Mouse (Mus musculus): Measurements from ENCODE around the gene Rnf214. TPM values are rescaled to one million over a fixed set of nuclear protein-coding genes. Genes with fewer than 3 reads are reported as not detected.

Rnf214 gene
- total and polyA plus RNA-seq, 2 experiments from 2014 or later: 62.9 to 73.5 TPM

DNA sequence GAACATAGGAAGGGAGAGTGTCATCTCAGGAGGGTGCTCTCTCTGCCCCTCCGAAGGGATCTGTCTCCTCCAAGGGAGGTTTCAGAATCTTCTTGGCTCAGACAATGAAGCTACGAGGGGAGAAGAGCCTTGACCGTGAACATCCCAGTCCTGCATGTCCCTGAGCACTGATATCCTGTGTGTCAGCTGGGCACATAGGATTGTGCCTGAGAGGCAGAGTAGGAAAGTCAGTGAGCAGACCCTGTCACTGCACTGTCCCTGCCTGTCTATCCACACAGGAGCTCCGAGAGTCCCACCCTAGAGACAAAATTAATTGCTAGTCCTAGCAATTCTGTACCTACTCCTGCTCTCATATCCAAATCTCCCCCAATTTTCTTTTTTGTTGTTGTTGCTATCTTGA, 45.3 kb upstream of the Rnf214 start:
- 90% methylated on average over 4 of the region's 4 CpGs for WGBS
- Histone ChIP-seq H3K4me3 (ENCODE audit: low read depth, low read length) (no peak overlapping the region), H3K4me2 (ENCODE audit: low read depth) (no peak overlapping the region), H3K36me3 (ENCODE audit: insufficient read depth) (peaks cover 47% of the 10 kb centered on the region), H3K4me1 (ENCODE audit: insufficient read depth) (peaks cover 16% of the 10 kb centered on the region), H3K9me3 (ENCODE audit: low read length) (no peaks in the 10 kb centered on the region), H3K9ac (no peak overlapping the region), H3K27ac (ENCODE audit: low read depth, low read length) (no peak overlapping the region), H3K27me3 (ENCODE audit: insufficient read depth, low read length) (no peaks in the 10 kb centered on the region)
- TF ChIP-seq CTCF (IDR thresholded peaks at IDR 0.05; ENCODE audit: low read depth): no peak
- ATAC-seq (no peak), DNase-seq (no peak)

DNA sequence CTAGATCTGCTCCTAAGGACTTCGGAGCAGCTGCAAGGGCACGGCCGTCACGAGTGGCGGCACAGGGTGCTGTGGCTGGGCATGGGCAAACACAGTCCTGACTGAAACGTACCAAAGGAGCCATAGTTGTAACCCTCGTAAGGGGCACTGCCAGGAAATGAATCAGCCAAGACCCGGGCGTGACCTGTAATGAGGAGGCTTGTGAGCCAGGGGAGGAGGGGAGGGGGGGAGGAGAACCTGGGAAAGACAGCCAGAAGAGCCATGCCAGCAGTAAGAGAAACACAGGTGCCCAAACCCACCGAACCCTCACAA, 40.1 kb upstream of the Rnf214 start:
- DNase-seq: no peak
- no peak for ATAC-seq
- 85% methylated on average over 10 of the region's 10 CpGs for WGBS
- H3K9ac ChIP-seq: no peak overlapping the region
- H3K27ac ChIP-seq (ENCODE audit: low read depth, low read length): no peak overlapping the region
- no peak overlapping the region for H3K4me2 ChIP-seq (ENCODE audit: low read depth)
- H3K27me3 ChIP-seq (ENCODE audit: insufficient read depth, low read length): no peaks in the 10 kb centered on the region
- peaks cover 80% of the 10 kb centered on the region for H3K36me3 ChIP-seq (ENCODE audit: insufficient read depth)
- no peak overlapping the region for H3K4me3 ChIP-seq (ENCODE audit: low read depth, low read length)
- TF ChIP-seq CTCF (IDR thresholded peaks at IDR 0.05; ENCODE audit: low read depth): no peak
- no peaks in the 10 kb centered on the region for H3K9me3 ChIP-seq (ENCODE audit: low read length)
- no peaks in the 10 kb centered on the region for H3K4me1 ChIP-seq (ENCODE audit: insufficient read depth)

DNA sequence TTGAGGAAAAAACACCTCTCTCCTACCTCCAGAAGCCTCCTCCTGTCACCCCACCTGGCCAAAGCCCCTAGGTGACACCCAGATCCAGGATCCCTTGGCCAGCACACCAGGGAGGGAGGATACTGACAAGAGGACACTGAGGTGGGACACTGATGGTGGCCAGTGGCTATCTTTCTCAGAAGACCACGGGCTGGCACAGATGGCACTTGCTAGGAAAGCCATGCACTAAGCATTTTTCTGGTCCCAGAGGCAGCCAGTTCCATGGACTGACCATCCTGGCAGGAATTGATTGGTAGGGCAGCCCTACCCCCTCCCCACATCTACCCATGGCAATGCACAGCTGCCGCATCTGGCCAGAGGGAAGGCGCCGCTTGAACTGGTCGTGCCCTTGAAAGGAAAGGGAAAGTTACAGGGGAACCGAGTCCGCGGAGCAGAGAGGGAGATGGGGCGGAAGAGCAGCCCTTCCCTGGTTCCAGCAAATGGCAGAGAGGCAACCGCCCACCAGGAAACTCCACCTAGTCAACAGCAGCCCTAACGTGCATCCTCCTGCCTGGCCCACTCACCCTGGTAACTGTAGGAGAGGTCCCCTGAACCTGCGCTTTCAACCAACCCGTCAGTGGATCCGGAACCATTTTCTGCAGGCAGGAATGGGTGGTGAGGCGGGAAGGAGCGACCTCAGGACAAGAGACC, 39.6 kb upstream of the Rnf214 start:
- no peak for TF ChIP-seq CTCF (IDR thresholded peaks at IDR 0.05; ENCODE audit: low read depth)
- Histone ChIP-seq H3K27ac (ENCODE audit: low read depth, low read length) (no peak overlapping the region), H3K4me3 (ENCODE audit: low read depth, low read length) (no peak overlapping the region), H3K9ac (no peak overlapping the region), H3K36me3 (ENCODE audit: insufficient read depth) (peaks cover 81% of the 10 kb centered on the region), H3K27me3 (ENCODE audit: insufficient read depth, low read length) (no peaks in the 10 kb centered on the region), H3K9me3 (ENCODE audit: low read length) (no peaks in the 10 kb centered on the region), H3K4me2 (ENCODE audit: low read depth) (no peak overlapping the region), H3K4me1 (ENCODE audit: insufficient read depth) (no peaks in the 10 kb centered on the region)
- ATAC-seq (no peak), DNase-seq (no peak)
- 90% methylated on average over 16 of the region's 16 CpGs for WGBS

DNA sequence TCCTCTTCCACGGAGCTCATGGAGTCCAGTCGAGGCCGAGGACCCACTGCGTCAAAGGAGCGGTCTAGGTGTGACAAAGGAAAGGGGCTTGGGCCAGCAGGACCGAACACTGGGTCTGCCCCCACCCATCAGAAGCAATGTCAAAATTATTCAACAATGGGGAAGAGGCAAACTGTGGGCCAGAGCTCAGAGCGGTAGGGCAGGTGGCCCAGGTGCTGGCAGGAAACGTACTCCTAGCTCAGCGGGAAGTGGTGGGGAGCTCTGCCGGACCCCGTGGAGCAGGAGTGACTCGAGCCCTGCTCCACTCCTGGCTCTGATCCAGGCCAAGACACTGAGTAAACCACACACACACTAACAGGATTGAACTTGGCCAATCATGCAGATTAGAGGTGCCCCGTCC, 39.0 kb upstream of the Rnf214 start:
- Histone ChIP-seq H3K4me3 (ENCODE audit: low read depth, low read length) (no peak overlapping the region), H3K4me2 (ENCODE audit: low read depth) (no peak overlapping the region), H3K27ac (ENCODE audit: low read depth, low read length) (no peak overlapping the region), H3K4me1 (ENCODE audit: insufficient read depth) (no peaks in the 10 kb centered on the region), H3K36me3 (ENCODE audit: insufficient read depth) (peaks cover 86% of the 10 kb centered on the region), H3K9me3 (ENCODE audit: low read length) (no peaks in the 10 kb centered on the region), H3K9ac (no peak overlapping the region), H3K27me3 (ENCODE audit: insufficient read depth, low read length) (no peaks in the 10 kb centered on the region)
- no peak for TF ChIP-seq CTCF (IDR thresholded peaks at IDR 0.05; ENCODE audit: low read depth)
- DNase-seq (no peak), ATAC-seq (no peak)
- WGBS: 84% methylated on average over 13 of the region's 13 CpGs

DNA sequence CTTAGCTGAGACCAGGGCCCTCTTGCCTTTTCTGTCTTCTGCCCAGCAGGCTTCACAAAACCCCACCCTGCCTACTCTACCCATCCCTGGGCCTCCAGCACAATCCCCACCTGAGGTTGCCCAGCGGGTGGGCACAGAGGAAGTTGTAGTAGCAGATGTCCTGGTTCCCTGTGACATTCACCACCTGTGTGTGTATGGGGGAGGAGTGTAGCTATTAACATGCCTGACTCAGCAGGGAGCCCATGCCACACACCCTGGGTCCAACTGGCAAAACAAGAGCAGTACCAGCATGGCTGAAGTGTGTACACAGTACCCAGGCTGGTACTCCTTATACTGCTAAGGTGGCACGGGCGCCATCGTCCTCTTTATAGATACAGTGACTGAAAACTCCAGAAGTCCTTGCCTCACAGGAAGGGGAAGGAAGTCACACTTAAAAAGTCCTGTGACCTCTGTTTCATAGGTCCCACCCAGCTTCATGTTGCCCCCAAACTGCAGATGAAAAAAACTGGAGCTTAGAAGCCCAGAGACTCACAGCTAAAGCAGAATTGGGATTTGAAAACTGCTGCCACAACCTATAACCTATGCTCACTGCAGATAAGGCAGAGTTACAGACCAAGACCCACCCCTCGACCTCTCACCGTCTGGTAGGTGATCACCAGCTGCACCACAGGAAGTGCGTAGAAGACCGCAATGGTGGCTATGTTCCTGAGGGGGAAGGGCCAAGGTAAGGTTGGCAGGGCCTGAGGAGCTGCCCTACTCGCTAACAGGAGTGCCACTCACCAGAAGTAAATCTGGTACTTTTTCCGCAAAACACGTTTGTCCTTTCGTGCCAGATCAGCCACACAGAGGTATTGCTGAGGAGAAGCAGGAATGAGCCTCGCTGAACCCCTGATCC, 38.0 kb upstream of the Rnf214 start:
- peaks cover 82% of the 10 kb centered on the region for H3K36me3 ChIP-seq (ENCODE audit: insufficient read depth)
- no peak for TF ChIP-seq CTCF (IDR thresholded peaks at IDR 0.05; ENCODE audit: low read depth)
- no peak overlapping the region for H3K27ac ChIP-seq (ENCODE audit: low read depth, low read length)
- no peaks in the 10 kb centered on the region for H3K27me3 ChIP-seq (ENCODE audit: insufficient read depth, low read length)
- ATAC-seq (no peak), DNase-seq (no peak)
- H3K4me3 ChIP-seq (ENCODE audit: low read depth, low read length): no peak overlapping the region
- H3K4me1 ChIP-seq (ENCODE audit: insufficient read depth): no peaks in the 10 kb centered on the region
- H3K9ac ChIP-seq: no peak overlapping the region
- H3K9me3 ChIP-seq (ENCODE audit: low read length): no peaks in the 10 kb centered on the region
- H3K4me2 ChIP-seq (ENCODE audit: low read depth): no peak overlapping the region
- 92% methylated on average over 13 of the region's 13 CpGs for WGBS

DNA sequence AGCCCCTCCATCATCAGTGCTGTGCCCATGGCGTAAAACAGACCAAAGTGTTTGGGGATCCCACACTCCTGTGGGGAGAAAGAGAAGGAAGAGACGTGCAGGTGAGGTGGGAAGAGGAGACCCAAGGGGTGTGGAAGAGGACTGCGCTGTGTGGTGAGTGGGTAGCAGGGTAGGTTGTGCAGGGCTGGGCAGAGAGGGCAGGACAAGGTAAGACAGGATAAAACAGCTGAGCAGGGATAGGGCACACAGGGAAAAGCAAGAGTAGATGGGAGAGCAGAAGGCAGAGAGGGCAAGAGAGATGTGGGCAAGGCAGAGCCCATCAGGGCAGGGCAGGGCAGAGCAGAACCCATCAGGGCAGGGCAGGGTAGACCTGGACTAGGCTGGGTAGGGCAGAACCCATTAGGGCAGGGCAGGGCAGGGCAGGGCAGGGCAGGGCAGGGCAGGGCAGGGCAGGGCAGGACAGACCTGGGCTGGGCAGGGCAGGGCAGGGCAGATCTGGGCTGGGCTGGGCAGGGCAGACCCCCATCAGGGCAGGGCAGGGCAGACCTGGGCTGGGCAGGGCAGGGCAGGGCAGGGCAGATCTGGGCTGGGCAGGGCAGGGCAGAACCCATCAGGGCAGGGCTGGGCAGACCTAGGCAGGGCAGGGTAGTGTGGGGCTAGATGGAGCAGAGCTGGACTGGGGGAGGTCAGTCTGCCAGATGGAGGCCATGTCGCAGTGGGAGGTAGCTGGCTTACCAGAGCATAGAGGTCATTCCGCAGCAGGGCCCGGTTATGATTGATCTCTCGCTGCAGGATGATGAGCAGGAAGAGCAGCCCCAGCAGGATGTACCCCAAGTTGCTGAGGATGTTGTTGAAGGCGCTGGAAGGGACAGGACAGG, 37.2 kb upstream of the Rnf214 start:
- ATAC-seq: no peak
- no peaks in the 10 kb centered on the region for H3K27me3 ChIP-seq (ENCODE audit: insufficient read depth, low read length)
- H3K9me3 ChIP-seq (ENCODE audit: low read length): no peaks in the 10 kb centered on the region
- H3K27ac ChIP-seq (ENCODE audit: low read depth, low read length): no peak overlapping the region
- no peak for TF ChIP-seq CTCF (IDR thresholded peaks at IDR 0.05; ENCODE audit: low read depth)
- H3K4me2 ChIP-seq (ENCODE audit: low read depth): no peak overlapping the region
- DNase-seq: no peak
- H3K4me3 ChIP-seq (ENCODE audit: low read depth, low read length): no peak overlapping the region
- WGBS: 85% methylated on average over 8 of the region's 8 CpGs
- peaks cover 82% of the 10 kb centered on the region for H3K36me3 ChIP-seq (ENCODE audit: insufficient read depth)
- H3K9ac ChIP-seq: no peak overlapping the region
- no peaks in the 10 kb centered on the region for H3K4me1 ChIP-seq (ENCODE audit: insufficient read depth)

Measured in forebrain, postnatal 0 days (tissue).